Mouse (Mus musculus) hindbrain, embryonic 14.5 days (tissue): ENCODE results near the gene Krtap11-1. TPM values are rescaled to one million over a fixed set of nuclear protein-coding genes. Genes with fewer than 3 reads are reported as not detected.

Experiments used
- ATAC-seq: fragments of 200-750 bp; cut with Nextera tagmentation; 2 replicates; pipeline ENCODE4 v1.8.0; 2017; ENCODE audit warnings: moderate number of reproducible peaks, mild to moderate bottlenecking, moderate TSS enrichment, moderate library complexity; ENCODE audit not compliant: low FRiP score
- DNase-seq: peaks from one replicate; pipeline ENCODE4 v3.0.0-alpha.2; 2015; ENCODE audit warnings: low spot score
- H3K27ac ChIP-seq: fragments of 300-500 bp; sonication (generic); 2 replicates; pipeline ENCODE4 v1.5.1; 2014; ENCODE audit warnings: mild to moderate bottlenecking, moderate library complexity
- H3K27me3 ChIP-seq: fragments of 300-500 bp; sonication (generic); 2 replicates; pipeline ENCODE4 v1.6.1; 2014; ENCODE audit warnings: mild to moderate bottlenecking, low read length, mixed read lengths; ENCODE audit not compliant: control insufficient read depth, insufficient read depth
- H3K36me3 ChIP-seq: fragments of 300-500 bp; sonication (generic); replicated peaks from 2 replicates; pipeline ENCODE4 v1.6.1; 2014; ENCODE audit not compliant: control insufficient read depth, insufficient read depth
- H3K4me1 ChIP-seq: fragments of 300-500 bp; sonication (generic); replicated peaks from 2 replicates; pipeline ENCODE4 v1.6.1; 2014; ENCODE audit warnings: antibody characterized with exemption, low read length, mixed read lengths; ENCODE audit not compliant: control insufficient read depth, insufficient read depth
- H3K4me2 ChIP-seq: fragments of 300-500 bp; sonication (generic); replicated peaks from 2 replicates; pipeline ENCODE4 v1.6.1; 2014; ENCODE audit warnings: mild to moderate bottlenecking, moderate library complexity
- H3K4me3 ChIP-seq: fragments of 300-500 bp; sonication (generic); replicated peaks from 2 replicates; pipeline ENCODE4 v1.5.1; 2014; ENCODE audit warnings: mild to moderate bottlenecking, low read length
- H3K9ac ChIP-seq: fragments of 300-500 bp; sonication (generic); 2 replicates; pipeline ENCODE4 v1.6.1; 2014
- H3K9me3 ChIP-seq: fragments of 300-500 bp; sonication (generic); 2 replicates; pipeline ENCODE4 v1.6.1; 2016; ENCODE audit warnings: low read length; ENCODE audit not compliant: control insufficient read depth
- WGBS: fragments of 180-500 bp; shearing (Covaris S2); extraction: QIAGEN DNeasy Blood & Tissue Kit; methylation state at CpG from one replicate; pipeline ENCODE4 v1.1.7; 2014; 5-methylcytosine and 5-hydroxymethylcytosine counted together
- polyA plus RNA-seq: library from polyadenylated mRNA; unstranded; fragments of >200 nt; fragmentation: Nextera tagmentation; extraction: Ambion mirVana; gene quantifications from 2 replicates; pipeline ENCODE4 v1.2.1, GENCODE M21; 2014

The Krtap11-1 gene
- polyA plus RNA-seq, 1 experiment from 2014 or later: not detected

DNA sequence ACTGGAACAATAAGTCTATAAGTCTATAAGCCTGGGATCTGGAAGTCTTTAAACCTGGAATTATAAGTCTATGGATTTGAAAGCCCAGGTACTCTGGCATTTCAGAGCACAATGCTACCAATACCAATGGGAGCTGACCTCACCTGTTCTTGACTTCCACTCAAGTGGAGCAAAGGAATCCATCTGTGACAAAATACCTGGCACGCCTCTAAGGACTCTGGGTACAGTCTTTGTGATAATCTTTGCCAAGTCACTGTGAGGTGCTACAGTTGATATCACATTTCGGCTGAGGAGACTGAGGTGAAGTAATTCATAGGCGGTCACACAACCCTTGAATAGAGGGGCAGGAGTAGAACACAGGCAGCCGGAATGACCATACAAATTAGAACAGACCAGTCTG, 50.0 kb downstream of the Krtap11-1 start:
- Histone ChIP-seq H3K4me2 (no peak overlapping the region), H3K4me1 (no peaks in the 10 kb centered on the region), H3K36me3 (no peaks in the 10 kb centered on the region), H3K9ac (no peak overlapping the region), H3K4me3 (no peak overlapping the region), H3K27me3 (no peaks in the 10 kb centered on the region), H3K27ac (no peak overlapping the region), H3K9me3 (no peaks in the 10 kb centered on the region)
- no peak for DNase-seq
- ATAC-seq: no peak
- 90% methylated on average over 4 of the region's 4 CpGs for WGBS

DNA sequence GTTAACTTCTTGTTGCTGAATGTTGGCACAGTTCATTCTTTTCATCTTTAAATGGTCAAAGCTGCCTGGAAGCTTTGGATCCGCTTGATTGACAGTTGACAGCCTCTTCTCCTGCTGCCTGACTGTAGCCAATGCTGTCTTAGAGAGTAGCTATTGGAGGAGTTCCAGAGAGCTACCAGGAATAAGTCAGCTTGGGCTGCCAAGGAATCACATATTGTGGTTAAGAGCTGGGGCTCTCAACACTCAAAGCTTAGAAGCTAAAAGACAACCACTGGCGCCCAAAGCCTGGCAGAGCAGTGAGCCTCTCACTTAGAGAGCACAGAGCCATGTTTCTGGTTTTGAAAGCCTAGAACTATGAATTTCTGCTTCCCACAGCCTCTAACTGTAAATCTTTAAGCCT, 50.4 kb downstream of the Krtap11-1 start:
- ATAC-seq (no peak), DNase-seq (no peak)
- H3K4me3 ChIP-seq: no peak overlapping the region
- no peaks in the 10 kb centered on the region for H3K27me3 ChIP-seq
- no peak overlapping the region for H3K9ac ChIP-seq
- WGBS: 97% methylated on average over 2 of the region's 2 CpGs
- no peak overlapping the region for H3K27ac ChIP-seq
- H3K4me1 ChIP-seq: no peaks in the 10 kb centered on the region
- no peak overlapping the region for H3K4me2 ChIP-seq
- no peaks in the 10 kb centered on the region for H3K9me3 ChIP-seq
- H3K36me3 ChIP-seq: no peaks in the 10 kb centered on the region

Other genes with a start within 250 kb of the Krtap11-1 start
- not detected in 2 replicates for gene Krtap21-1, start 167.3 kb downstream of the Krtap11-1 start, polyA plus RNA-seq
- not detected in 2 replicates for gene Krtap6-2, start 151.1 kb downstream of the Krtap11-1 start, polyA plus RNA-seq
- not detected in 2 replicates for gene Krtap8-1, start 83.2 kb downstream of the Krtap11-1 start, polyA plus RNA-seq
- not detected in 2 replicates for gene Krtap7-1, start 62.9 kb downstream of the Krtap11-1 start, polyA plus RNA-seq